Mouse (Mus musculus) MEL (cell line): ENCODE results near the gene Chst4. TPM values are rescaled to one million over a fixed set of nuclear protein-coding genes. Genes with fewer than 3 reads are reported as not detected.

Experiments
- DNase-seq: peaks from one replicate; pipeline ENCODE4 v3.0.0; 2011; ENCODE audit warnings: low read depth, low spot score
- H3K27ac ChIP-seq: 2 replicates; pipeline ENCODE4 v1.5.1; 2012; ENCODE audit warnings: low read depth, mild to moderate bottlenecking, control low read depth, low read length, moderate library complexity; ENCODE audit not compliant: control insufficient read depth
- H3K27me3 ChIP-seq, 2 experiments: fragments of 150-350 bp in 1 of 2; sonication (generic) in 1 of 2; 2 replicates each; pipeline ENCODE4 v1.6.1; 2012; ENCODE audit warnings: low read length in 2 of 2, mild to moderate bottlenecking in 2 of 2, improper control_type of control experiment in 1 of 2, moderate library complexity in 1 of 2; ENCODE audit not compliant: insufficient read depth in 2 of 2, control insufficient read depth in 1 of 2
- H3K36me3 ChIP-seq, 2 experiments: 2 replicates each; pipeline ENCODE4 v1.6.1; 2012 to 2014; ENCODE audit warnings: low read length in 2 of 2, improper control_type of control experiment in 1 of 2, inconsistent platforms in 1 of 2, mild to moderate bottlenecking in 1 of 2; ENCODE audit not compliant: insufficient read depth in 2 of 2, control insufficient read depth in 1 of 2
- H3K4me1 ChIP-seq, 2 experiments: fragments of 150-350 bp in 1 of 2; sonication (generic) in 1 of 2; 2 replicates each; pipeline ENCODE4 v1.6.1; 2012; ENCODE audit warnings: low read length in 2 of 2, improper control_type of control experiment in 1 of 2, mild to moderate bottlenecking in 1 of 2; ENCODE audit not compliant: insufficient read depth in 2 of 2, control insufficient read depth in 1 of 2
- H3K4me3 ChIP-seq, 2 experiments: fragments of 150-350 bp in 1 of 2; sonication (generic) in 1 of 2; 2 replicates each; pipeline ENCODE4 v1.5.1; 2012; ENCODE audit warnings: low read depth in 2 of 2, low read length in 2 of 2, mild to moderate bottlenecking in 2 of 2, moderate library complexity in 2 of 2, control low read depth in 1 of 2, improper control_type of control experiment in 1 of 2; ENCODE audit not compliant: control insufficient read depth in 1 of 2, insufficient read depth in 1 of 2
- H3K79me2 ChIP-seq: 2 replicates; pipeline ENCODE4 v1.6.1; 2012; ENCODE audit warnings: mild to moderate bottlenecking, low read length, moderate library complexity; ENCODE audit not compliant: control insufficient read depth, poor library complexity, insufficient read depth
- H3K9ac ChIP-seq: 2 replicates; pipeline ENCODE4 v1.6.1; 2012; ENCODE audit warnings: low read depth, mild to moderate bottlenecking, control low read depth, low read length, moderate library complexity; ENCODE audit not compliant: control insufficient read depth, poor library complexity, severe bottlenecking
- H3K9me3 ChIP-seq: fragments of 150-350 bp; sonication (generic); replicated peaks from 2 replicates; pipeline ENCODE4 v1.6.1; 2012; ENCODE audit warnings: mild to moderate bottlenecking, low read length, improper control_type of control experiment, moderate library complexity; ENCODE audit not compliant: insufficient read depth
- CTCF ChIP-seq, 3 experiments: IDR thresholded peaks in 2 of 3; conservative IDR thresholded peaks in 1 of 3; 2 replicates each; pipeline ENCODE4 v1.5.1; 2011 to 2012; ENCODE audit warnings: low read length in 3 of 3, low read depth in 2 of 3, mild to moderate bottlenecking in 2 of 3, improper control_type of control experiment in 1 of 3, inconsistent platforms in 1 of 3, mixed read lengths in 1 of 3, moderate library complexity in 1 of 3; ENCODE audit not compliant: control insufficient read depth in 1 of 3, insufficient read depth in 1 of 3, poor library complexity in 1 of 3, severe bottlenecking in 1 of 3
- EP300 ChIP-seq, 2 experiments: IDR thresholded peaks; 2 replicates each; pipeline ENCODE4 v1.6.1; 2011; ENCODE audit warnings: improper control_type of control experiment in 2 of 2, low read length in 2 of 2, low read depth in 1 of 2, mild to moderate bottlenecking in 1 of 2
- HCFC1 ChIP-seq: IDR thresholded peaks from 2 replicates; pipeline ENCODE4 v1.6.1; 2012; ENCODE audit warnings: low read depth, mild to moderate bottlenecking, inconsistent platforms, low read length, improper control_type of control experiment, moderate library complexity
- JUND ChIP-seq: IDR thresholded peaks from 2 replicates; pipeline ENCODE4 v1.6.1; 2011; ENCODE audit warnings: low read depth, mild to moderate bottlenecking, improper control_type of control experiment, low read length
- MAX ChIP-seq: IDR thresholded peaks from 2 replicates; pipeline ENCODE4 v1.6.1; 2011; ENCODE audit warnings: low read length, improper control_type of control experiment
- MAZ ChIP-seq: IDR thresholded peaks from 2 replicates; pipeline ENCODE4 v1.6.1; 2012; ENCODE audit warnings: low read depth, mild to moderate bottlenecking, inconsistent platforms, low read length, improper control_type of control experiment
- POLR2AphosphoS2 ChIP-seq: IDR thresholded peaks from 2 replicates; pipeline ENCODE4 v1.6.1; 2011; ENCODE audit warnings: low read length, improper control_type of control experiment
- RAD21 ChIP-seq: IDR thresholded peaks from 2 replicates; pipeline ENCODE4 v1.6.1; 2011; ENCODE audit warnings: mild to moderate bottlenecking, low read depth, low read length, improper control_type of control experiment
- SMC3 ChIP-seq: IDR thresholded peaks from 2 replicates; pipeline ENCODE4 v1.6.1; 2011; ENCODE audit warnings: low read depth, low read length, improper control_type of control experiment
- TAL1 ChIP-seq: IDR thresholded peaks from 2 replicates; pipeline ENCODE4 v1.6.1; 2012; ENCODE audit warnings: mild to moderate bottlenecking, inconsistent platforms, low read length, moderate library complexity, mixed read lengths
- TCF12 ChIP-seq: IDR thresholded peaks from 2 replicates; pipeline ENCODE4 v1.6.1; 2014; ENCODE audit warnings: low read depth, mild to moderate bottlenecking, inconsistent platforms, low read length, improper control_type of control experiment, moderate library complexity
- UBTF ChIP-seq: IDR thresholded peaks from 2 replicates; pipeline ENCODE4 v1.6.1; 2012; ENCODE audit warnings: low read depth, mild to moderate bottlenecking, inconsistent platforms, low read length, improper control_type of control experiment, moderate library complexity, borderline replicate concordance; ENCODE audit not compliant: insufficient read depth
- USF2 ChIP-seq, 2 experiments: IDR thresholded peaks; 2 replicates each; pipeline ENCODE4 v1.6.1; 2011 to 2012; ENCODE audit warnings: improper control_type of control experiment in 2 of 2, low read length in 2 of 2, borderline replicate concordance in 1 of 2, inconsistent platforms in 1 of 2, low read depth in 1 of 2, mild to moderate bottlenecking in 1 of 2; ENCODE audit not compliant: insufficient read depth in 1 of 2
- ZC3H11A ChIP-seq: IDR thresholded peaks from 2 replicates; pipeline ENCODE4 v1.6.1; 2012; ENCODE audit warnings: low read depth, mild to moderate bottlenecking, inconsistent platforms, low read length, improper control_type of control experiment
- ZMIZ1 ChIP-seq: IDR thresholded peaks from 2 replicates; pipeline ENCODE4 v1.6.1; 2012; ENCODE audit warnings: low read depth, mild to moderate bottlenecking, inconsistent platforms, low read length, improper control_type of control experiment, moderate library complexity
- ZNF384 ChIP-seq: IDR thresholded peaks from 2 replicates; pipeline ENCODE4 v1.6.1; 2012; ENCODE audit warnings: low read depth, mild to moderate bottlenecking, inconsistent platforms, low read length, improper control_type of control experiment
- polyA plus RNA-seq, 2 experiments: library from polyadenylated mRNA; stranded (reverse) in 1 of 2; unstranded in 1 of 2; fragments of >175 nt in 1 of 2; fragments of >200 nt in 1 of 2; gene quantifications; 2 replicates each; pipeline versions ENCODE4 v1.2.1 to v1.2.4; 2012; ENCODE audit warnings: low replicate concordance in 2 of 2, low read depth in 1 of 2; ENCODE audit not compliant: insufficient read length in 2 of 2, insufficient read depth in 1 of 2, missing spikeins in 1 of 2
- total RNA-seq: library from RNA; depleted of rRNA; stranded (reverse); fragments of 300-350 nt; gene quantifications from 2 replicates; pipeline ENCODE4 v1.2.3, GENCODE M21; 2012

The Chst4 gene
- total and polyA plus RNA-seq, 3 experiments, result not detected

DNA sequence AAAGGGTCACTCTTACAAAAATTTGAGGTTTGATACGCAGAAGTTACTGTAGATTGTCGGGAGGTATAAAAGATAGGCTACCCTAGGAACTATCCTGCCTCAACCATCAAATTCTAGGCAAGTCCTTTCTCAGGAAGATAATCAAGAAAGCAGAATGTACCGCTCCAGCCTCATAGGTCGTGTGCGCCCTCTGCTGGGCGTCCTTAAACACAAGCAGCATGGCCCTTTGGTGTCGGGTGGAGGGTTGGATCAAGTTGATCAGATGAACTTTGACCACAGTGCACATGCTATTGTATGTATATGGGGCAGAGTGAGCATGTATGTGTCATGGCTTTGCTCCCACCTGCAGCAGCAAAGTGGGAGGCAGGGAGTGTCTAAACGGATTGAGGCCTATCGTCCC, 32.1 kb upstream of the Chst4 start:
- Histone ChIP-seq H3K4me1 (no peaks in the 10 kb centered on the region), H3K4me3 (no peak overlapping the region), H3K27ac (no peak overlapping the region), H3K36me3 (no peaks in the 10 kb centered on the region), H3K79me2 (no peaks in the 10 kb centered on the region), H3K27me3 (no peaks in the 10 kb centered on the region), H3K9ac (no peak overlapping the region), H3K9me3 (no peaks in the 10 kb centered on the region)
- peak; percentile 58 for DNase-seq
- peak; percentile 73 for TF ChIP-seq SMC3
- no peak for TF ChIP-seq EP300 (IDR thresholded peaks at IDR 0.05; ENCODE audit: low read depth in 1 of 2, low read length in 2 of 2)
- TF ChIP-seq ZNF384, result no peak
- no peak for TF ChIP-seq TCF12
- peak; percentile 75 for TF ChIP-seq RAD21
- peak; percentile 46 for TF ChIP-seq ZC3H11A
- TF ChIP-seq CTCF (IDR thresholded peaks at IDR 0.05 in 2 of 3, conservative IDR thresholded peaks at IDR 0.05 in 1 of 3; ENCODE audit: control insufficient read depth in 1 of 3, insufficient read depth in 1 of 3, low read depth in 2 of 3, low read length in 3 of 3, poor library complexity in 1 of 3, severe bottlenecking in 1 of 3), result peak; percentile 63 to 90 (median 80)

DNA sequence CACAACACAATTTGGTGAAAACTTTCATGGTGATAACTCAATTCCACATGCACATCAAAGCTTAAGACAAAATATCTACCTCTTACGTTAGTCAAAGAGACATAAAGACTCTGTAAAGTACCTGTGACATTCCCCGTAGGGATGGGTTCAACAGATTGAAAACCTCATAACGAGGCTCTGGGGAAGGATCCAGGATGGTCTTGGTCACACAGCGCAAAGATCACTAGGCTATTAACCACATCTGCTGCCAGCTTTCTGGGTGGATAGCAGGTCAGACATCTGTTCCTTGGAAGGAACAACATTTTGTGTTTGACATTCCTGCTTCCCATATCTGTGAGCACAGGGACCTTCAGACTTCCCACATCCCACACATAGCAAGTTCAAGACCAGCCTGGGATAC, 30.2 kb upstream of the Chst4 start:
- Histone ChIP-seq H3K27ac (no peak overlapping the region), H3K9me3 (no peaks in the 10 kb centered on the region), H3K4me3 (no peak overlapping the region), H3K36me3 (no peaks in the 10 kb centered on the region), H3K79me2 (no peaks in the 10 kb centered on the region), H3K4me1 (no peaks in the 10 kb centered on the region), H3K9ac (no peak overlapping the region), H3K27me3 (no peaks in the 10 kb centered on the region)
- TF ChIP-seq USF2 (IDR thresholded peaks at IDR 0.05; ENCODE audit: borderline replicate concordance in 1 of 2, insufficient read depth in 1 of 2, low read depth in 1 of 2, low read length in 2 of 2) (no peak), MAX (no peak), UBTF (no peak), POLR2AphosphoS2 (no peak), TAL1 (no peak), ZNF384 (no peak), MAZ (no peak), ZMIZ1 (no peak), HCFC1 (no peak), ZC3H11A (no peak), JUND (no peak)
- DNase-seq, result no peak
